Mouse (Mus musculus): ENCODE measurements at regions not wholly inside any gene's neighbourhood (a gene's known extent, or its start where the extent isn't known, plus 50 kb on each side); places are given as distances from the start of the nearest gene placed in this dataset.

GRCm38 (mm10) chr15:31854764-31855163, 253.1 kb downstream of the Fam173b start:
- Histone ChIP-seq H3K4me3 (ENCODE audit: low read depth, low read length) (no peak overlapping the region), H3K9ac (replicated peaks; ENCODE audit: low read depth, low read length) (no peak overlapping the region), H3K4me1 (ENCODE audit: control insufficient read depth, insufficient read depth) (no peaks in the 10 kb centered on the region), H3K9me3 (replicated peaks; ENCODE audit: control insufficient read depth, low read length) (no peaks in the 10 kb centered on the region), H3K4me2 (ENCODE audit: low read depth, low read length) (no peak overlapping the region), H3K36me3 (replicated peaks; ENCODE audit: control insufficient read depth, insufficient read depth, low read length) (no peaks in the 10 kb centered on the region), H3K27me3 (ENCODE audit: control insufficient read depth, insufficient read depth, low read length) (no peaks in the 10 kb centered on the region), H3K27ac (ENCODE audit: low read depth) (no peak overlapping the region)
- TF ChIP-seq CTCF (IDR thresholded peaks at IDR 0.05; ENCODE audit: low read depth) (no peak), EP300 (IDR thresholded peaks at IDR 0.05; ENCODE audit: low read depth) (no peak)
- no peak for DNase-seq (ENCODE audit: low spot score)
- 83% methylated on average over 5 of the region's 5 CpGs for WGBS
- ATAC-seq (ENCODE audit: insufficient read depth, low read depth), result no peak

DNA sequence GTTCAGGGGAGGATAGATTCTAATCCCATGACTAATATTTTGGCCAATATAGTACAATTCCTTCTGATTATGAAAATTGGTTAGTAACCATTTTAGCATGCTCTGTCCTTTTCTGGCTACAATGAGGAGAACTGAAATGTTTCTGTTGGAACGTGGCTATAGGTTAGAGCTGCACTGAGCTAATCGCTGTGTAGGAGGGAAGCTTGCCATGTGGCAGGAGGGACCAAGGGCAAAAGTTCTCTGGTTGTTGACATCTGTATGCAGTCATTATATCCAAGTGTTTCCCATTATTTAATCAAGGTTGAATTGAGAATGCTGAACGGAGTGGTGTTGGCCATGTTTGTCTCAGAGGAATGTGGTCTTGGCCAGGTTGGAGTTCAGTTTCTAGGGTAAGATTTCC, 253.5 kb downstream of the Fam173b start:
- H3K4me3 ChIP-seq (ENCODE audit: low read depth, low read length), result no peak overlapping the region
- H3K9me3 ChIP-seq (replicated peaks; ENCODE audit: control insufficient read depth, low read length), result no peaks in the 10 kb centered on the region
- WGBS, result 75% methylated on average over 3 of the region's 3 CpGs
- H3K27me3 ChIP-seq (ENCODE audit: control insufficient read depth, insufficient read depth, low read length), result no peaks in the 10 kb centered on the region
- TF ChIP-seq CTCF (IDR thresholded peaks at IDR 0.05; ENCODE audit: low read depth) (no peak), EP300 (IDR thresholded peaks at IDR 0.05; ENCODE audit: low read depth) (no peak)
- no peak overlapping the region for H3K27ac ChIP-seq (ENCODE audit: low read depth)
- no peaks in the 10 kb centered on the region for H3K36me3 ChIP-seq (replicated peaks; ENCODE audit: control insufficient read depth, insufficient read depth, low read length)
- DNase-seq (ENCODE audit: low spot score), result no peak
- ATAC-seq (ENCODE audit: insufficient read depth, low read depth), result no peak
- no peaks in the 10 kb centered on the region for H3K4me1 ChIP-seq (ENCODE audit: control insufficient read depth, insufficient read depth)
- no peak overlapping the region for H3K4me2 ChIP-seq (ENCODE audit: low read depth, low read length)
- H3K9ac ChIP-seq (replicated peaks; ENCODE audit: low read depth, low read length), result no peak overlapping the region

DNA sequence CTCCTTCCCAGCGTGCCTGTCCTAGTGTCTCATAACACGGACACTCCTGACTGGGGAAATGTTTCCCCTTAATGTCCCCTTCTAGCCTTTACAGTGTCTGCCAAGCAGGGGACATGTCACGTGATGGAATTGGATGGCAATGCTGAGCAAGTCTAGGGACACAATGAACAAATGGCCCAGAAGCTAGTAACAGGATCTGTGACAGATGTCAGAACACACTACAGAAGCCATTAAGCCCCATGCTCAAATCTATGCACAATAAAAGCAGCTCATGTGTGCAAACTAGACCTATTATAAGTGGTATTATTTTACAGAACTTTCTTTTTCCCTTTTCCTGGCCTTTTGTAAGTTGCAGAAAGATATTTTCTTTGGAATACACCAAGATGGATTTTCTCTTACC, 267.4 kb downstream of the Fam173b start:
- ATAC-seq (ENCODE audit: insufficient read depth, low read depth) (no peak), DNase-seq (ENCODE audit: low spot score) (no peak)
- no peaks in the 10 kb centered on the region for H3K4me1 ChIP-seq (ENCODE audit: control insufficient read depth, insufficient read depth)
- H3K4me3 ChIP-seq (ENCODE audit: low read depth, low read length), result no peak overlapping the region
- no peaks in the 10 kb centered on the region for H3K36me3 ChIP-seq (replicated peaks; ENCODE audit: control insufficient read depth, insufficient read depth, low read length)
- H3K9me3 ChIP-seq (replicated peaks; ENCODE audit: control insufficient read depth, low read length), result no peaks in the 10 kb centered on the region
- no peak overlapping the region for H3K4me2 ChIP-seq (ENCODE audit: low read depth, low read length)
- no peak for TF ChIP-seq EP300 (IDR thresholded peaks at IDR 0.05; ENCODE audit: low read depth)
- TF ChIP-seq CTCF (IDR thresholded peaks at IDR 0.05; ENCODE audit: low read depth), result no peak
- 82% methylated on average over 3 of the region's 3 CpGs for WGBS
- no peak overlapping the region for H3K9ac ChIP-seq (replicated peaks; ENCODE audit: low read depth, low read length)
- H3K27me3 ChIP-seq (ENCODE audit: control insufficient read depth, insufficient read depth, low read length), result no peaks in the 10 kb centered on the region
- H3K27ac ChIP-seq (ENCODE audit: low read depth), result no peak overlapping the region

DNA sequence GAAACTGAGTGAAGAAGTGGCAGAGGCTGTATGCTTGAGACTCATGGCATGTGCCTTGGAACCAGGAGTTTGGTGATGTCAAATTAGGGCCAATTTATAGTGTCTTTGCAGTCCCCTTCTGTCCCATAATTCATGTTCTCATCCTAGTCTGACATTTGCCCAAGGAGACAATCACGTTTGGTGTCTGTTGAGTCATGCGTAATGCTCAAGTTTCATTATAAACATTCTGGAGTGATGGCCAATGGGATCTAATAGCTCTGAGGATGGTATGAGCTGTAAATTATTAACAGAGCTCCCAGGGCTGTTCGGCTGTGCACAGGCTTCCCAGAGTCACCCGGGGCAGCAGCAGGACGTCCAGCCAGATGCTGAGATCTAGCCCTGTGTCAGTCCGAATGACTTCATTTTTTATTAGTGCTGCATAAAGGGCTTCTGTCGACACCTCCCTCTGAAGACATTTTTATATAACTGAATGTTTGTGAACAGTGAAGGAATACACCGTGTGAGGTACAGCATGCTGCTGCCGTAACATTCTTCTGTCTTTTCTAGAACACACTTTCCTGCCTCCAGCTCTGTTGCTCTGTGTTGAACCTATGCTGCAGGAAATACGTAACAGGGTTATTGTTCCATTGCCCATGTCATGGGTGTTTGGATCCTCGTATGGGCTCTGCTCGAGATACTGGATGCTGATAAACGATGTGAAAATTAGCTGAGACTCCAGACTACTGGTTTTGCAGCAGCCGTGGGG, 268.2 kb downstream of the Fam173b start:
- Histone ChIP-seq H3K4me2 (ENCODE audit: low read depth, low read length) (no peak overlapping the region), H3K9ac (replicated peaks; ENCODE audit: low read depth, low read length) (no peak overlapping the region), H3K27ac (ENCODE audit: low read depth) (no peak overlapping the region), H3K27me3 (ENCODE audit: control insufficient read depth, insufficient read depth, low read length) (no peaks in the 10 kb centered on the region), H3K4me1 (ENCODE audit: control insufficient read depth, insufficient read depth) (no peaks in the 10 kb centered on the region), H3K9me3 (replicated peaks; ENCODE audit: control insufficient read depth, low read length) (no peaks in the 10 kb centered on the region), H3K36me3 (replicated peaks; ENCODE audit: control insufficient read depth, insufficient read depth, low read length) (no peaks in the 10 kb centered on the region), H3K4me3 (ENCODE audit: low read depth, low read length) (no peak overlapping the region)
- WGBS, result 55% methylated on average over 14 of the region's 14 CpGs
- TF ChIP-seq EP300 (IDR thresholded peaks at IDR 0.05; ENCODE audit: low read depth) (no peak), CTCF (IDR thresholded peaks at IDR 0.05; ENCODE audit: low read depth) (no peak)
- no peak for DNase-seq (ENCODE audit: low spot score)
- no peak for ATAC-seq (ENCODE audit: insufficient read depth, low read depth)

DNA sequence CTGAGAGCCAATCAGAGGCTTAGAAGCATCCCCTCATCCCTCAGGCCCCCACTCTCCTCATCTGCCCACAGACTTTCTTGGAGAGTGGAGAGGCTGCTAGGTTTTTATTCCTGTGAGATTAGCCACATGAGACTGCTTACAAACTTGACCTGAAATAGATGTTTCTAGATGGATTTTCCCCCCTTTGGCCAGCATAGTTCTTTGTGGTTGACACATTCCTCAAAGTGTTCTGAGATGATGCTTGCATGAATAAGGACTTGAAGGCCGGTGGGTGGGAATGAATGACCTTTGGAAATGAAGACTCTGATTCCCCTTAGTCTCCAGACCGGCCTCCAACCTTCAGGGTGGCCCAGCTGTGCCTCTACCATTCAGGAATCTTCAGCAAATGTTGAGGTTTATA, 273.8 kb downstream of the Fam173b start:
- Histone ChIP-seq H3K4me1 (ENCODE audit: control insufficient read depth, insufficient read depth) (no peaks in the 10 kb centered on the region), H3K36me3 (replicated peaks; ENCODE audit: control insufficient read depth, insufficient read depth, low read length) (no peaks in the 10 kb centered on the region), H3K27ac (ENCODE audit: low read depth) (no peak overlapping the region), H3K4me3 (ENCODE audit: low read depth, low read length) (no peak overlapping the region), H3K27me3 (ENCODE audit: control insufficient read depth, insufficient read depth, low read length) (no peaks in the 10 kb centered on the region), H3K9ac (replicated peaks; ENCODE audit: low read depth, low read length) (no peak overlapping the region), H3K4me2 (ENCODE audit: low read depth, low read length) (no peak overlapping the region), H3K9me3 (replicated peaks; ENCODE audit: control insufficient read depth, low read length) (no peaks in the 10 kb centered on the region)
- ATAC-seq (ENCODE audit: insufficient read depth, low read depth) (no peak), DNase-seq (ENCODE audit: low spot score) (no peak)
- TF ChIP-seq EP300 (IDR thresholded peaks at IDR 0.05; ENCODE audit: low read depth) (no peak), CTCF (IDR thresholded peaks at IDR 0.05; ENCODE audit: low read depth) (no peak)
- 72% methylated on average over 2 of the region's 2 CpGs for WGBS

DNA sequence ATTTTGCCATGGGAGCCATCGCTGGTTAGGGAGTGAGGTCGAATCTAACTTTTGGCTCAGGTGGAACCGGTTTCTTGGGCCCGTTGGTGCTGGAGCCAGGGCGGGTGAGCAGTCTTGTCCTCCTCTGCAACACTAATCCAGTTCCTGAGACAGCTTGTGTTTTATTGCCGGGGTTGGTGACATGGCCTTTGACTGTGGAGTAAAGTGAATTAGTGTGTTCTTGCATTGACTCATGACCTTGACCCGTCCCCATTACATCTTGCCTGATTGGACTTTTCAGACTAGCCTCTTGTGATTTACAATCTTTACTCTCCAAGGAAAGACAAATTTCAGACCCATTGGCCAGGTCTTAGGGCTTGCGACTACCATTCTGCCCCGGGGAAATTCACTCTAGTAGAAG, 278.8 kb downstream of the Fam173b start:
- TF ChIP-seq CTCF (IDR thresholded peaks at IDR 0.05; ENCODE audit: low read depth) (no peak), EP300 (IDR thresholded peaks at IDR 0.05; ENCODE audit: low read depth) (no peak)
- no peak overlapping the region for H3K9ac ChIP-seq (replicated peaks; ENCODE audit: low read depth, low read length)
- no peaks in the 10 kb centered on the region for H3K9me3 ChIP-seq (replicated peaks; ENCODE audit: control insufficient read depth, low read length)
- DNase-seq (ENCODE audit: low spot score) (no peak), ATAC-seq (ENCODE audit: insufficient read depth, low read depth) (no peak)
- H3K4me2 ChIP-seq (ENCODE audit: low read depth, low read length), result no peak overlapping the region
- WGBS, result 83% methylated on average over 9 of the region's 9 CpGs
- H3K36me3 ChIP-seq (replicated peaks; ENCODE audit: control insufficient read depth, insufficient read depth, low read length), result no peaks in the 10 kb centered on the region
- H3K27ac ChIP-seq (ENCODE audit: low read depth), result no peak overlapping the region
- H3K4me1 ChIP-seq (ENCODE audit: control insufficient read depth, insufficient read depth), result no peaks in the 10 kb centered on the region
- no peak overlapping the region for H3K4me3 ChIP-seq (ENCODE audit: low read depth, low read length)
- H3K27me3 ChIP-seq (ENCODE audit: control insufficient read depth, insufficient read depth, low read length), result no peaks in the 10 kb centered on the region

All from heart, postnatal 0 days (tissue).